ENCODE assay signal across 23 mouse cellular contexts in the genomic region with DNA sequence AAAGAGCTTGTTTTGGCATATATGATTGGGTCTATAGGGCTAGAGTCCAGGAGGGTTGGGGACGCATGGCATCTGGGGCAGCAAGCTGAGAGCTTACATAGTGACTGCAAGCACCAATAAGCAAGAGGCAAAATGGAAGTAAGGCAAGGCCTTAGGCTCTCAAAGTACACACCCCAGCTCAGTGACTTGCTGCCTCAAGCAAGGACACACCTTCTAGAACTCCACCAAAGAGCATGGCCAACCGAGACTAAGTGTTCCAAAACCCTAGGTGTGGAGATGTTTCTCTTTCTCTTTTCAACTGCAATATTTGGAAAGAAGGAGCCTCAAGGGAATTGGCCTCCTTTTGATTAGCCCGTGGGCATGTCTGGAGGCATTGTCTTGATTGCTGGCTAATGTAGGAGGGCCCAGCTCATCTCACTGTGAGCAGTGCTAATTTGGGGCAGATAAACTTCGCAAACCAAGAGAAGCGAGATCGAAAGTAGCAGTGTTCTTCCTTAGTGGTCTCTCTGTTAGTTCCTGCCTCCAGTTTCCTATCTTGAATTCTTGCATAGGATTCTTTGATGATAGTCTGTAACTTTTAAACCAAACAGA. TPM values are rescaled to one million over a fixed set of nuclear protein-coding genes. Genes with fewer than 3 reads are reported as not detected.
A peak's percentile ranks its signal among the peaks of the same experiment; 100 is the strongest.
DNase-seq lines count a peak whose midpoint lies in the region; ATAC-seq and TF ChIP-seq lines count a peak whose summit lies in the region.
"Had no signal": no experiment of that assay in that cellular context is flagged by ENCODE, and none has a peak within 500 bp of the region (broad histone marks: within the 10 kb centered on the region; RNA-seq: fewer than 3 reads in every experiment).

No protein-coding gene starts in this region.

- TF ChIP-seq CTCF in testis, adult 2 months (IDR thresholded peaks at IDR 0.05; ENCODE audit: control insufficient read depth, insufficient read depth, insufficient replicate concordance, low read depth, low read length) = no peak

- no peaks in the 10 kb centered on the region for H3K4me1 ChIP-seq in testis, adult 2 months (ENCODE audit: control insufficient read depth, insufficient read depth, low read length)
- H3K4me1 ChIP-seq: embryonic facial prominence, embryonic 10.5 days; embryonic facial prominence, embryonic 12.5 days; forebrain, embryonic 13.5 days; forebrain, embryonic 15.5 days had no signal

- peak overlapping the region; percentile 29 for H3K4me3 ChIP-seq in testis, adult 2 months (ENCODE audit: control insufficient read depth, low read depth, low read length)
- H3K4me3 ChIP-seq: embryonic facial prominence, embryonic 10.5 days; embryonic facial prominence, embryonic 12.5 days; erythroblast, embryonic 14.5 days; forebrain, embryonic 13.5 days; forebrain, embryonic 15.5 days had no signal

- no peak for DNase-seq in testis, postnatal 10 days (ENCODE audit: low spot score)
- no peak for DNase-seq in gastrocnemius, postnatal 10 days
- no peak for DNase-seq in thymus, postnatal 14 days
- DNase-seq in spleen, postnatal 36 days (ENCODE audit: low spot score in 2 of 2) = no peak
- DNase-seq: adrenal gland, adult 2 months; adrenal gland, postnatal 10 days; adrenal gland, postnatal 25 days; cerebellum, adult 11 months; cerebellum, adult 18-20 months; cerebellum, adult 8-10 months; cerebellum, adult 9-11 months; cerebellum, postnatal 14 days; cerebellum, postnatal 36 days; forebrain, postnatal 0 days had no signal

- ATAC-seq in erythroblast, adult 5-6 weeks (replicated peaks; ENCODE audit: low FRiP score, poor library complexity, severe bottlenecking) = peak; percentile 68
- ATAC-seq in megakaryocyte, adult 5-6 weeks (ENCODE audit: poor library complexity, severe bottlenecking) = peak; percentile 35
- ATAC-seq in megakaryocyte-erythroid progenitor cell, adult 5-6 weeks (replicated peaks; ENCODE audit: low FRiP score, low TSS enrichment, poor library complexity, severe bottlenecking) = peak; percentile 77
- ATAC-seq: forebrain, embryonic 13.5 days; forebrain, embryonic 15.5 days; forebrain, postnatal 0 days had no signal

- H3K36me3 ChIP-seq in testis, adult 2 months (ENCODE audit: control insufficient read depth, insufficient read depth, low read length) = no peaks in the 10 kb centered on the region
- H3K36me3 ChIP-seq: embryonic facial prominence, embryonic 10.5 days; embryonic facial prominence, embryonic 12.5 days; forebrain, embryonic 15.5 days had no signal

- H3K27ac ChIP-seq in testis, adult 2 months (ENCODE audit: control insufficient read depth, insufficient read depth, low read depth, low read length) = peak overlapping the region; percentile 42; the same call in 1 of the 2 replicates
- H3K27ac ChIP-seq: embryonic facial prominence, embryonic 10.5 days; embryonic facial prominence, embryonic 12.5 days; forebrain, embryonic 13.5 days; forebrain, embryonic 15.5 days had no signal

- no peak for TF ChIP-seq POLR2A in testis, adult 2 months (IDR thresholded peaks at IDR 0.05; ENCODE audit: control insufficient read depth, low read depth, low read length)

- no peaks in the 10 kb centered on the region for H3K27me3 ChIP-seq in testis, adult 2 months (ENCODE audit: control insufficient read depth, insufficient read depth, low read length)
- H3K27me3 ChIP-seq: embryonic facial prominence, embryonic 12.5 days; forebrain, embryonic 13.5 days; forebrain, embryonic 15.5 days had no signal

RNA-seq across cellular contexts. Expression of gene Psmd6, which starts 40.1 kb away (rescaled TPM):
- polyA plus RNA-seq in testis, adult 2 months (2012; rRNA removed) = 26.5 and 30.3 TPM in 2 replicates
- total RNA-seq in erythroblast, adult 5-6 weeks (2015; ENCODE audit: low replicate concordance) = 72.7 and 97.2 TPM in 2 replicates
- total RNA-seq in erythroblast, adult 5-6 weeks (2017; ENCODE audit: low replicate concordance) = 111 and 119 TPM in 2 replicates
- total RNA-seq in megakaryocyte, adult 5-6 weeks (2015) = 118 and 157 TPM in 2 replicates
- 158 and 182 TPM in 2 replicates for total RNA-seq in megakaryocyte, adult 5-6 weeks (2017)
- 154 and 175 TPM in 2 replicates for total RNA-seq in megakaryocyte-erythroid progenitor cell, adult 5-6 weeks (2014; fragmentation: Nextera tagmentation)
- 296 and 300 TPM in 2 replicates for total RNA-seq in megakaryocyte-erythroid progenitor cell, adult 5-6 weeks (2017)
- total RNA-seq in gastrocnemius, postnatal 10 days (2021) = 100 to 1,000 TPM; 177 to 194 TPM
